Mouse (Mus musculus) liver, postnatal 0 days (tissue): ENCODE data around the gene Cisd3. TPM values are rescaled to one million over a fixed set of nuclear protein-coding genes. Genes with fewer than 3 reads are reported as not detected.
A peak's percentile ranks its signal among the peaks of the same experiment; 100 is the strongest.

ENCODE experiments used
- ATAC-seq: fragments of 200-750 bp; cut with Nextera tagmentation; 2 replicates; pipeline ENCODE4 v1.8.0; 2017; ENCODE audit warnings: mild to moderate bottlenecking, moderate library complexity
- DNase-seq: peaks from one replicate; pipeline ENCODE4 v3.0.0-alpha.2; 2016
- H3K27ac ChIP-seq: fragments of 300-500 bp; sonication (generic); 2 replicates; pipeline ENCODE4 v1.5.1; 2014; ENCODE audit warnings: antibody characterized with exemption, moderate library complexity, mild to moderate bottlenecking, low read depth
- H3K27me3 ChIP-seq: fragments of 300-500 bp; sonication (generic); 2 replicates; pipeline ENCODE4 v1.6.1; 2014; ENCODE audit warnings: low read length, control low read depth, mixed read lengths; ENCODE audit not compliant: insufficient read depth
- H3K36me3 ChIP-seq: fragments of 300-500 bp; sonication (generic); replicated peaks from 2 replicates; pipeline ENCODE4 v1.6.1; 2014; ENCODE audit warnings: mild to moderate bottlenecking, control low read depth, low read length, moderate library complexity, mixed read lengths; ENCODE audit not compliant: insufficient read depth
- H3K4me1 ChIP-seq: fragments of 300-500 bp; sonication (generic); 2 replicates; pipeline ENCODE4 v1.6.1; 2014; ENCODE audit warnings: antibody characterized with exemption, mild to moderate bottlenecking, control low read depth; ENCODE audit not compliant: insufficient read depth
- H3K4me2 ChIP-seq: fragments of 300-500 bp; sonication (generic); 2 replicates; pipeline ENCODE4 v1.6.1; 2014; ENCODE audit warnings: low read depth, mild to moderate bottlenecking, low read length, moderate library complexity, mixed read lengths
- H3K4me3 ChIP-seq: fragments of 300-500 bp; sonication (generic); 2 replicates; pipeline ENCODE4 v1.5.1; 2014; ENCODE audit warnings: low read depth, low read length
- H3K9ac ChIP-seq: fragments of 300-500 bp; sonication (generic); replicated peaks from 2 replicates; pipeline ENCODE4 v1.6.1; 2014; ENCODE audit warnings: mild to moderate bottlenecking, moderate library complexity
- H3K9me3 ChIP-seq: fragments of 300-500 bp; sonication (generic); 2 replicates; pipeline ENCODE4 v1.6.1; 2016; ENCODE audit warnings: mild to moderate bottlenecking, control low read depth, low read length, mixed read lengths
- CTCF ChIP-seq: sonication (generic); IDR thresholded peaks from 2 replicates; pipeline ENCODE4 v1.5.1; 2016; ENCODE audit warnings: antibody characterized with exemption, low read depth
- EP300 ChIP-seq: IDR thresholded peaks from 2 replicates; pipeline ENCODE4 v1.6.1; 2016; ENCODE audit warnings: antibody characterized with exemption, low read depth, mild to moderate bottlenecking
- WGBS: fragments of 180-500 bp; shearing (Covaris S2); extraction: QIAGEN DNeasy Blood & Tissue Kit; methylation state at CpG from one replicate; pipeline ENCODE4 v1.1.7; 2014; ENCODE audit not compliant: insufficient replicate concordance; 5-methylcytosine and 5-hydroxymethylcytosine counted together
- polyA plus RNA-seq: library from polyadenylated mRNA; unstranded; fragments of >200 nt; fragmentation: Nextera tagmentation; extraction: Ambion mirVana; gene quantifications from 2 replicates; pipeline ENCODE4 v1.2.1, GENCODE M21; 2015

Gene Cisd3
- polyA plus RNA-seq, 1 experiment from 2014 or later = 54.6 TPM

DNA sequence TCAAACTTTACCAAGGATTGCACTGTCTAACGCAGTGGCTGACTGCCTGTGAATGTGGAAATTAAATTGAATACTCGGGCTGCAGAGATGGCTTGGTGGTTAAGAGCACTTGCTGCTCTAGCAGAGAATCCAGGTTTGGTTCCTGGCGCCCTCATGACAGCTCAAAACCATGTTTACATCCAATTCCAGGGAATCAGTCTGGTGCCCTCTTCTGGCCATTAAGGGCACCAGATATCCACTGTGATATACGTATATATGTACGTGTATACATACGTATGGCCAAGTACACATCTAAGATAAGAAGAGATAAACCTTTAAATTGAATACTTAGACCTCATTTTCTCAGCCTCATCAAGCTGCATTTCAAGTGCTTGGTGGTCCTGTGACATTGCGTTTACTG, 19.4 kb upstream of the Cisd3 start:
- 83% methylated on average over 7 of the region's 7 CpGs for WGBS
- Histone ChIP-seq H3K9me3 (no peaks in the 10 kb centered on the region), H3K27ac (no peak overlapping the region), H3K36me3 (peaks cover 3% of the 10 kb centered on the region), H3K9ac (no peak overlapping the region), H3K4me2 (no peak overlapping the region), H3K4me3 (no peak overlapping the region), H3K4me1 (peaks cover 11% of the 10 kb centered on the region; the same call in 1 of the 2 replicates), H3K27me3 (peaks cover 24% of the 10 kb centered on the region)
- DNase-seq (no peak), ATAC-seq (no peak)
- TF ChIP-seq CTCF (peak; percentile 52), EP300 (no peak)

DNA sequence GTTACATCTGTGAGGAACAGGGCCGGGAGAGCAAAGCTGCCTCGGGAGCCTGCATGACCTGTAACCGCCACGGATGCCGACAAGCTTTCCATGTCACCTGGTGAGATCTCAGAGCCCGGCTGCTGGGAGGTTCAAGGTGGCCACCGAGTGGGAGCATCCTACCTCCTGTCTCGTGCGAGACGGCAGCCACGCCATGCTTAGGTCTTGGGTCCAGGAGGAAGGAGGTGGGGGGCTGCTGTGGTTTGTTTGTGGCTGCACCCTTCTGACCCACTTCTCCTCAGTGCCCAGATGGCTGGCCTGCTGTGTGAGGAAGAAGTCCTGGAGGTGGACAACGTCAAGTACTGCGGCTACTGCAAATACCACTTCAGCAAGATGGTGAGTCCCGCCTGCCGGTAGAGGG, 18.8 kb upstream of the Cisd3 start:
- H3K27me3 ChIP-seq = peaks cover 19% of the 10 kb centered on the region

DNA sequence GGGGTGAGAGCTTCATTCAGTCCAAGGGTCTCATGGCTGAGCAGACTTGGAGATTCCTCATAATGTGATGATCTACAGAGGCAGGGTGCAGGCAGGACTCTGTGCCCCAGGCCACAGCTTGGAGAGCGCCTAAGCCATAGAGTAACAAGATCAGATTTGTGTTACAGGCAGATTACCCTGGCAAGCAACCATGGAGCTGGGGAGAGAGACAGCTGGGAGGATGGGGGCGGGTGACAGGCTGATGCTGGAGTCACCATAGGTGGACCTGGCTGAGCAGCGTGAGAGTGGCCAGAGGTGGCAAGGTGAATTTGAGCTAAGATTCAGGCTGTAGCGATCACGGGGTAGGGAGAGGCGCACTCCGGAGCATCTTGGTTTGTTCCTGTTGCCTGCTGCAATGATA, 17.5 kb upstream of the Cisd3 start:
- Histone ChIP-seq H3K27ac (no peak overlapping the region), H3K36me3 (peaks cover 6% of the 10 kb centered on the region), H3K27me3 (peaks cover 12% of the 10 kb centered on the region), H3K9me3 (no peaks in the 10 kb centered on the region), H3K4me2 (no peak overlapping the region), H3K4me3 (no peak overlapping the region), H3K4me1 (no peaks in the 10 kb centered on the region), H3K9ac (no peak overlapping the region)
- no peak for DNase-seq
- no peak for ATAC-seq
- TF ChIP-seq CTCF (no peak), EP300 (no peak)
- 87% methylated on average over 7 of the region's 7 CpGs for WGBS

More for the DNA sequence above, 18.8 kb upstream of the Cisd3 start:
- no peak overlapping the region for H3K27ac ChIP-seq
- H3K4me2 ChIP-seq = no peak overlapping the region
- no peaks in the 10 kb centered on the region for H3K9me3 ChIP-seq
- no peak for TF ChIP-seq EP300
- peaks cover 3% of the 10 kb centered on the region for H3K36me3 ChIP-seq
- 79% methylated on average over 15 of the region's 15 CpGs for WGBS
- no peak overlapping the region for H3K9ac ChIP-seq
- H3K4me1 ChIP-seq = peaks cover 5% of the 10 kb centered on the region; the same call in 1 of the 2 replicates
- DNase-seq (no peak), ATAC-seq (no peak)
- no peak overlapping the region for H3K4me3 ChIP-seq

DNA sequence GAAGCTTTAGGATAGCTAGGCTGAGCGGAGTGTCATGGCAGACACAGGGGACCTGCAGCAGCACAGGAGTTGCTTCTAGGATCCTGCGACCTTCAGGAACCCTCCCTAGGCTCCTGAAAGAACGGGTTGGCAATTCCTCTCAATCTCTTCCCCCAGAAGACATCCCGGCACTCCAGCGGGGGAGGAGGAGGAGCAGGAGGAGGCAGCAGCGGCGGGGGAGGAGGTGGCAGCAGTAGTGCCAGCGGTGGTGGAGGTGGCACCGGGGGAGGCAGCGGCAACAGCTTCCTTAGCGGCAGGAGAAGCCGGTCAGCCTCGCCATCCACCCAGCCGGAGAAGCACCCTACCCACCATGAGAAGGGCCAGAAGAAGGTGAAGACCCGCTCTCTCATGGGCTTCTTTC, 16.4 kb upstream of the Cisd3 start:
- H3K4me2 ChIP-seq = no peak overlapping the region
- no peak overlapping the region for H3K9ac ChIP-seq
- no peak overlapping the region for H3K4me3 ChIP-seq
- TF ChIP-seq EP300 (no peak), CTCF (no peak)
- peaks cover 14% of the 10 kb centered on the region for H3K36me3 ChIP-seq
- no peak for DNase-seq
- ATAC-seq = no peak
- no peaks in the 10 kb centered on the region for H3K4me1 ChIP-seq
- no peak overlapping the region for H3K27ac ChIP-seq
- H3K27me3 ChIP-seq = peaks cover 5% of the 10 kb centered on the region; the same call in 1 of the 2 replicates
- 82% methylated on average over 15 of the region's 15 CpGs for WGBS
- no peaks in the 10 kb centered on the region for H3K9me3 ChIP-seq

DNA sequence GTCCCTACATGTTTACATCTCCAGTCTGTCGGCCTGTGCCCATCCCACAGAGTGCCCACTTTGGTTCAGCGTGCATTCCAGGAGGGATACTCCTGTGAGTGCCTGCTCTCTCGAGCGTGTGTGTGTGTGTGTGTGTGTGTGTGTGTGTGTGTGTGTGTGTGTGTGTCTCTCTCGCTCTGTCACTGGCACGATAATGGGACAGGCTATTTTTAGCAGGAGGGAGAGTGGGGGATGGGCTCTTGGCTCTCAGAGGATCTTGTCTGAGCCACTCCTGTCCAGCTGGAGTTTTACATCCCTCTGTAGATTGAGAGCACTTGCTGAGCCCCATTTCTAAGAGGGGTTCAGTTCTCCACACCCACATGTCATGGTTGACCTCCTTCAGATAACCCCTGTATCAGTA, 15.8 kb upstream of the Cisd3 start:
- H3K36me3 ChIP-seq = peaks cover 16% of the 10 kb centered on the region
- no peak for TF ChIP-seq CTCF
- no peak for TF ChIP-seq EP300
- H3K9ac ChIP-seq = no peak overlapping the region
- no peaks in the 10 kb centered on the region for H3K9me3 ChIP-seq
- H3K4me2 ChIP-seq = no peak overlapping the region
- ATAC-seq (no peak), DNase-seq (no peak)
- H3K27me3 ChIP-seq = 0 out of 2 replicates have a peak, but pooled peaks cover 1% of the 10 kb centered on the region
- 36% methylated on average over 6 of the region's 6 CpGs for WGBS
- H3K27ac ChIP-seq = no peak overlapping the region
- H3K4me1 ChIP-seq = no peaks in the 10 kb centered on the region
- H3K4me3 ChIP-seq = no peak overlapping the region

DNA sequence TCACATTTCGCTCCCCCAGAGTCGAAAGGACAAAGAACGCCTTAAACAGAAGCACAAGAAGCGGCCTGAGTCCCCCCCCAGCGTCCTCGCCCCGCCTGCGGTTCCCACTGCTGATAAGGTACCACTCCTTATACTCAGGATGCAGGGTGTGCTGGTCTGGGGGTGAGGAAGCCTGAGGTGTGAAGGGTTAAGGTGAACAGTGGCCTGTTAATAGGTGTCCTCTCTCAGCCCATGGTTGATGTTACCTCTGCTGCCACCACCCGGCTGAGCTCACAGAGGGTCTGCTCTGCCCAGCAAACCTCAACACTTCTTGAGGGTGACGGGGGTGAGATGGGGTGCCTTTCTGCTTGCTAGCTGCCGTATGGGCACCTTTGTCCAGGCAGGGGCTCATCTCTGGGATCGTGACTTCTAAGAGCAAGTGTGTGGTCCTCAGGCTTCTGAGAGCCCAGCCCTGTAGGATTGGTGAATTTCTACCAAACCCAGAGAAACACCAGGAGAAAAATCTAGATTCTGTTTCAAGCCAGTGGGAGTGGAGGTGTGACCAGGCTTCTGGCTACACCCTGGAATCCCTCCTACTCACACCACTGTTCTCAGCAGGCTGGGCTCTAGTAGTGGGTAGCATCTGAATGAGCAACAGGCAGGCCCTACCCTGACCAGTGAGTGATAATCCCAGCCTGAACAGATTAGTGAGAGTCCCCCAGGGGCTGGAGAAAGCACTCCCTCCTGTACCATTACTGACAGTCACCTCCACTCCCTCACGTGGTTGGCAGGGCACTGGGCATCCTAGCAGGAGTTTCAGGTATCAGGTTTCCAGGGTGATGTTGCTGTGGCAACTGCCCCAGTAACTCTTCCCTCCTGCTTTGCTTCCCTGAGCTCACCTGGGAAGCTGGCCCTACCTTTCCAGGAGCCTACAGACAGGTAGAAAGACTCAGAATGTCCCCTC, 15.1 kb upstream of the Cisd3 start:
- Histone ChIP-seq H3K4me2 (no peak overlapping the region), H3K9ac (no peak overlapping the region), H3K27ac (no peak overlapping the region), H3K4me1 (no peaks in the 10 kb centered on the region), H3K27me3 (no peaks in the 10 kb centered on the region), H3K36me3 (peaks cover 16% of the 10 kb centered on the region), H3K4me3 (no peak overlapping the region), H3K9me3 (no peaks in the 10 kb centered on the region)
- DNase-seq (no peak), ATAC-seq (no peak)
- 71% methylated on average over 13 of the region's 13 CpGs for WGBS
- TF ChIP-seq CTCF (no peak), EP300 (no peak)
